Mouse (Mus musculus): ENCODE results near the gene Sorbs1. TPM values are rescaled to one million over a fixed set of nuclear protein-coding genes. Genes with fewer than 3 reads are reported as not detected.
"Not testable (repeated sequence)": the region's sequence is repeated elsewhere in the genome, so short reads cannot be mapped to it uniquely, and the experiment has no call there.

Gene Sorbs1
- total RNA-seq (2021): 100 to 1,000 TPM; 158 to 227 TPM
- long read RNA-seq, experiment 1, partial matches to known transcripts: 9 of 52 reads
- long read RNA-seq, experiment 1, other reads (novel, unspliced or antisense): 43 of 52 reads
- long read RNA-seq, experiment 2, partial matches to known transcripts: 25 of 63 reads
- long read RNA-seq, experiment 2, other reads (novel, unspliced or antisense): 38 of 63 reads

- intact Hi-C loops (cut with DNase I): loop anchor here (5.0 to 10.0 kb wide), 3 partner anchors 36 to 119 kb away; no protein-coding TSS in a partner anchor
- TF ChIP-seq CTCF (IDR thresholded peaks at IDR 0.05): no peak
- H3K4me3 ChIP-seq: peak within 1 kb of the TSS; percentile 80
- DNase-seq: peak; percentile 98
- H3K27ac ChIP-seq: peak within 1 kb of the TSS; percentile 95
Measured at GRCm38 (mm10) chr19:40513632-40514078, at the start of gene Sorbs1. Sorbs1 (minus strand) TSS chr19:40513779.

DNA sequence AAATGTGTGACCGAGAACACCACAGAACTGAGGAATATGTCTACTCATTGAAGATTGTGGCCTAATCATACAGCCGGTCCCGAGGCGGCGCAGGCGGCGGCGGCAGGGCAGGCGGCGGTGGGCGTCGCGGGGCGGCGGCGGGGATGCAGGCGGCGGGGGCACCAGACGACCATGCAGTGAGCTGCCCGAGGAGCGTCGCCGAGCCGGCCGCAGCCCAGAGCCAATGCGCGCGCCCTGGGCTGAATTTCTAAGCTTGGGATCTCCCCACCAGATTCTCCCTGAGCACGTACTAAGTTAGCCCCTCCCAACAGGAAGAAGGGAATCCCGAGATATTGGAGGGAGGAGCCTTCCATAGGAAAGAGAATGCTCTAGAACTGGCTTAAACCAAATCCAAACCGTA lies 47.9 kb upstream of the Sorbs1 start:
- intact Hi-C loops (cut with DNase I); H3K4me3 ChIP-seq; DNase-seq; H3K27ac ChIP-seq: not testable (repeated sequence)

- no peak for TF ChIP-seq CTCF (IDR thresholded peaks at IDR 0.05)
- intact Hi-C loops (cut with DNase I): no loop called here
- no peak overlapping the region for H3K27ac ChIP-seq
- DNase-seq: no peak
- peak overlapping the region; percentile 15; the same call in 1 of the 2 replicates for H3K4me3 ChIP-seq
Measured at GRCm38 (mm10) chr19:40556029-40556428, 42.5 kb upstream of the Sorbs1 start.

DNA sequence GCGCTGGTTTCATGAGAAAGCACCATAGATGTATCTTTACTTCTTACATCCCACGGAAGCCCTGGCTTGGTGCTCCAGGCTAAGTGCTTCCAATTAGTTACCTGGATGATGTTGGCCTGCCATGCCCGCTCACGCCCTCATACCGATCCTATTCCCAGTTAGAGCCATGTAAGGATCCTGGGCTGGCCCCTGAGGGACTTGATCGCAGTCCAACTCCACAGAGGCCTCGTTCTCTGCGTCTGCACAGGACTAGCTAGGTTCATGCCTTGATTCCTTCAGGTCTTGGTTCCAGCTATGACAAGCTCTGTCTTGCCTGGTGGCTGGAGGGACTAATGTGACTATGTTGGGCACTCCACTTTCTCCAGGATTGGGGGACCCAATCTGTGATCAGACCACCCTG lies 41.6 kb upstream of the Sorbs1 start:
- Histone ChIP-seq H3K4me3 (no peak overlapping the region), H3K27ac (no peak overlapping the region)
- intact Hi-C loops (cut with DNase I): no loop called here
- TF ChIP-seq CTCF (IDR thresholded peaks at IDR 0.05): no peak
- no peak for DNase-seq

DNA sequence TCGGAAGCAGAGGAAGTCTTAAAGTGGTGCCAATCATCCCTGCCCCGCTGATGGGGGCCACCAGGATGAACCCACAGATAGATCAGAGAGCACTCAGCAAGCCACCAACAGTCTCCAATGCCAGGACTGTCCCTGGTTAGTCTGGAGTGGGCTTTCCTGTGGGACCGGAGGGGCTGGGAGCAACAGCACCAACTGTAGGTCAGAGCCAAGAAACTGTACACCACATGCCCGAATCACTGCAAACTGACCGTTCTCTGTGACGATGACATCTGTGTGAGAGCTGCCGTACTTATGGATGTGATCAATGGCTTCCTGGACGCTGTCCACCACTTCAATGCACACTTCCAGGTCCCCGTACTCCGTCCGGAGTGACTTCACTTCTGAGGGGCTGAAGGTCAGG lies 40.8 kb upstream of the Sorbs1 start:
- no peak for DNase-seq
- intact Hi-C loops (cut with DNase I): no loop called here
- H3K4me3 ChIP-seq: no peak overlapping the region
- no peak overlapping the region for H3K27ac ChIP-seq
- TF ChIP-seq CTCF (IDR thresholded peaks at IDR 0.05): no peak

GRCm38 (mm10) chr19:40553849-40554248 lies 40.3 kb upstream of the Sorbs1 start:
- no peak for DNase-seq
- no peak for TF ChIP-seq CTCF (IDR thresholded peaks at IDR 0.05)
- Histone ChIP-seq H3K4me3 (no peak overlapping the region), H3K27ac (no peak overlapping the region)
- intact Hi-C loops (cut with DNase I): no loop called here

DNA sequence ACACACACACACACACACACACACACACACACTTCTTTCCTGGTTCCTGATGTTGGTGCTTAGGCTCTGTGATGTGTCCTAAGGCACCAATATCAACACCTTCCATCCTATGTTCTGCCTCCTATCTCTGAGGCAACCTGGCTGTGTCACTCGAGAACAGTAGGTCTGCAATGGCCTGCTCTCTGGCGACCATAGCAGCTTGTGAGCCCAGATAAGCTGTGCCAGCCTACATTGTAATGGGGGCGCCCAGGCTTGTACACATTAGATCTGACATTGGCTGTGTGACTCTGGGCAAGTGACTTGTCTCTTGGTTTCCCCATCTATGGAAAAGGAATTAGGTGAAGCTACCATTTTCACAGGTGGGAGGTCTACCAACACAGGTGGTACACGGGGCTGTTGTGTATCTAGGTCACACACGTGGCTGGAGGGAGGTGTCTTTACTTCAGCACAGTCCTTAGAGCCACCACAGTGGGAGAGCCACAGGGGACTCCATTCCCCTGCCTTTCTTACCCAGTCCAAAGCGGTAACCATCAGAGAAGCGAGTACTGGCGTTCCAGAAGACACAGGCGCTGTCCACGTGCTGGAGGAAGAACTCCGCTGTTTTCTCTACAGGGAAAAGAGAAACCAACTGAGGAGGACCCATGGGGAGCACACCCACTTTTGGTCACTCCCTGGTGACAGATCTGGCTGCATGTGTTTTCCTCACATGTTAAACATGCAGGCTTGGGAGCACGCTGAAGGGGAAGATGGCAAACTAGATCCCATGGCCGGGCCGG lies 39.6 kb upstream of the Sorbs1 start:
- no peak for DNase-seq
- intact Hi-C loops (cut with DNase I): no loop called here
- no peak for TF ChIP-seq CTCF (IDR thresholded peaks at IDR 0.05)
- Histone ChIP-seq H3K4me3 (no peak overlapping the region), H3K27ac (no peak overlapping the region)

- intact Hi-C loops (cut with DNase I): no loop called here
- TF ChIP-seq CTCF (IDR thresholded peaks at IDR 0.05): no peak
- Histone ChIP-seq H3K4me3 (0 out of 2 replicates have a peak overlapping the region, but pooled peaks have one; percentile 17), H3K27ac (peak overlapping the region; percentile 58; the same call in 1 of the 2 replicates)
- peak; percentile 46 for DNase-seq
Measured at GRCm38 (mm10) chr19:40549516-40550135, 36.0 kb upstream of the Sorbs1 start.

GRCm38 (mm10) chr19:40548796-40549515 lies 35.4 kb upstream of the Sorbs1 start:
- TF ChIP-seq CTCF (IDR thresholded peaks at IDR 0.05): no peak; the same call in 1 of the 2 replicates
- H3K27ac ChIP-seq: peak overlapping the region; percentile 58; the same call in 1 of the 2 replicates
- DNase-seq: no peak
- intact Hi-C loops (cut with DNase I): no loop called here
- 0 out of 2 replicates have a peak overlapping the region, but pooled peaks have one; percentile 17 for H3K4me3 ChIP-seq

DNA sequence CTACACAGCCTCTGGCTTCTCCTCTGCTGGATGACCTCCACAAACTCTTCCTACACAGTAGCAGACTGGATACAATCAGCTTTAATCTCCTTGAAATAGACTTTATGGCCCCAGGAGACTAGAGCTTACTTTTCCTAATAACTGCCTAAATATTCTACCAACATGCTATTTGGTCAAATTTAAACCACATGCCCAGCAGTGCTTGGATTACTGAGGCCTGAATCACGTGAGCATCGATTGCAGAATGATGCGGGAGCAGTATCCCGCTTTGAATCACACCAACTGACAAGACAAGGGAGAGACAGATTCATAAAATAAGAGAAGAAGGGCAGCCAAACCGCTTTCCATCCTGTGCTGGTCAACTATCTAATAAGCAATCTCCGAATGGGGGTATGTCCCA lies 34.8 kb upstream of the Sorbs1 start:
- Histone ChIP-seq H3K4me3 (no peak overlapping the region), H3K27ac (no peak overlapping the region)
- intact Hi-C loops (cut with DNase I): no loop called here
- TF ChIP-seq CTCF (IDR thresholded peaks at IDR 0.05): no peak
- DNase-seq: no peak

GRCm38 (mm10) chr19:40544856-40545255 lies 31.3 kb upstream of the Sorbs1 start:
- TF ChIP-seq CTCF (IDR thresholded peaks at IDR 0.05): peak; percentile 89
- H3K27ac ChIP-seq: no peak overlapping the region
- H3K4me3 ChIP-seq: no peak overlapping the region
- intact Hi-C loops (cut with DNase I): loop anchor here (1.0 kb wide), 2 partner anchors 154 to 202 kb away; no protein-coding TSS in a partner anchor
- peak; percentile 55 for DNase-seq

DNA sequence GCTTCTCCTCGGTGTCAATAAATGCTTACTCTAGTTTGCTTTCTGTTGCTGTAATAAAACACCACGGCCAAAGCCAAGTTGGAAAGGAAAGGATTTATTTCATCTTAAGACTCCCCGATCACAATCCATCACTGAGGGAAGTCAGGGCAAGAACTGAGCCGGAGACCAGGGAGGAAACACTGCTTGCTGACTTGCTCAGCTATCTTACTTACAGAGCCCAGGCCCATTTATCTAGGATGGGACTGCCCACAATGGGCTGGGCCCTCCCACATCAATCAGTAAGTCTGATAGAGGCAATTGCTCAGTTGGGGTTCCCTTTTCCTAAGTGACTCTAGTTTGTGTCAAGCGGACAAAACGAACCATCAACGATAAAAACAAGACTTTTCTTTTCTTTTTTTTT lies 29.2 kb upstream of the Sorbs1 start:
- no peak for DNase-seq
- H3K27ac ChIP-seq: no peak overlapping the region
- intact Hi-C loops (cut with DNase I): no loop called here
- no peak overlapping the region for H3K4me3 ChIP-seq
- no peak for TF ChIP-seq CTCF (IDR thresholded peaks at IDR 0.05)

All from gastrocnemius, adult 2 months (tissue).